Comparison of ENCODE assay signal across 11 mouse cellular contexts in genomic region chr1:134273493-134274395, GRCm38 (mm10). TPM values are rescaled to one million over a fixed set of nuclear protein-coding genes. Genes with fewer than 3 reads are reported as not detected.
A peak's percentile ranks its signal among the peaks of the same experiment; 100 is the strongest.
DNase-seq lines count a peak whose midpoint lies in the region; TF ChIP-seq lines count a peak whose summit lies in the region.
"Had no signal": no experiment of that assay in that cellular context is flagged by ENCODE, and none has a peak within 500 bp of the region (broad histone marks: within the 10 kb centered on the region; RNA-seq: fewer than 3 reads in every experiment).

No protein-coding gene starts in this region.

- DNase-seq in layer of hippocampus, adult 2 months (ENCODE audit: low spot score in 2 of 2): peak in 1 of 2 experiments; percentile 65
- no peak for DNase-seq in layer of hippocampus, adult 11-12 months (ENCODE audit: low spot score)
- DNase-seq in cerebellum, adult 9-11 months: peak; percentile 88
- DNase-seq in layer of hippocampus, postnatal 10 days (ENCODE audit: low spot score in 2 of 2): peak; percentile 40 to 44
- no peak for DNase-seq in ovary, postnatal 14 days (ENCODE audit: low spot score)
- no peak for DNase-seq in adrenal gland, adult 18-20 months (ENCODE audit: low spot score in 2 of 2)
- DNase-seq: kidney, postnatal 4 days had no signal

- peaks cover 12% of the 10 kb centered on the region for H3K4me1 ChIP-seq in olfactory bulb, adult 2 months (ENCODE audit: control insufficient read depth, insufficient read depth, low read length)

- peak overlapping the region; percentile 86 for H3K27ac ChIP-seq in layer of hippocampus, adult 2 months
- H3K27ac ChIP-seq in olfactory bulb, adult 2 months (ENCODE audit: insufficient read depth, low read depth, low read length): 0 out of 2 replicates have a peak overlapping the region, but pooled peaks have one; percentile 6
- H3K27ac ChIP-seq: lung, embryonic 15.5 days had no signal

- no peak overlapping the region for H3K4me3 ChIP-seq in layer of hippocampus, adult 2 months
- no peak overlapping the region for H3K4me3 ChIP-seq in olfactory bulb, adult 2 months (ENCODE audit: insufficient read depth, low read depth, low read length)
- H3K4me3 ChIP-seq: lung, embryonic 15.5 days had no signal

- no peak for TF ChIP-seq CTCF in layer of hippocampus, adult 2 months (conservative IDR thresholded peaks at IDR 0.05)
- TF ChIP-seq CTCF in olfactory bulb, adult 2 months (IDR thresholded peaks at IDR 0.05; ENCODE audit: insufficient read depth, low read depth, low read length): no peak

- TF ChIP-seq POLR2A in olfactory bulb, adult 2 months (IDR thresholded peaks at IDR 0.05; ENCODE audit: insufficient read depth, low read depth, low read length): no peak

- 24% methylated on average over 9 of the region's 9 CpGs for WGBS in olfactory bulb, adult 2 months

RNA-seq across cellular contexts. Expression of gene Myog, which starts 16.0 kb away (rescaled TPM):
- not detected for total RNA-seq in layer of hippocampus, adult 2 months (2021)
- total RNA-seq in layer of hippocampus, postnatal 10 days (2021): not detected
- polyA plus RNA-seq in olfactory bulb, adult 2 months (2012; ENCODE audit: insufficient read depth, insufficient read length, low replicate concordance, missing spikeins): not detected in 2 replicates
- total RNA-seq in adrenal gland, adult 18-20 months (2021): not detected
- total RNA-seq: heart, postnatal 25 days; neutrophil, adult 5-6 weeks had no signal

RNA-seq across cellular contexts. Expression of gene Adora1, which starts 38.5 kb away (rescaled TPM):
- total RNA-seq in layer of hippocampus, adult 2 months (2021): 100 to 1,000 TPM; 202 to 221 TPM
- 100 to 1,000 TPM; 162 to 169 TPM for total RNA-seq in layer of hippocampus, postnatal 10 days (2021)
- not detected in 2 replicates for polyA plus RNA-seq in olfactory bulb, adult 2 months (2012; ENCODE audit: insufficient read depth, insufficient read length, low replicate concordance, missing spikeins)
- 100 to 1,000 TPM; 111 to 130 TPM for total RNA-seq in adrenal gland, adult 18-20 months (2021)
- total RNA-seq: neutrophil, adult 5-6 weeks had no signal

RNA-seq across cellular contexts. Expression of gene Ppfia4, which starts 59.0 kb away (rescaled TPM):
- 10 to 100 TPM; 71.9 to 79.7 TPM for total RNA-seq in layer of hippocampus, adult 2 months (2021)
- total RNA-seq in layer of hippocampus, postnatal 10 days (2021): 10 to 100 TPM; 84.9 to 97.0 TPM
- not detected in 2 replicates for polyA plus RNA-seq in olfactory bulb, adult 2 months (2012; ENCODE audit: insufficient read depth, insufficient read length, low replicate concordance, missing spikeins)
- total RNA-seq in adrenal gland, adult 18-20 months (2021): 1 to 10 TPM; 1.4 TPM

Comparison
In these comparisons a context has a peak if more than half of its experiments do, and no peak if none do; other contexts are left out.
1. DNase-seq: peak in cerebellum, adult 9-11 months (single experiment) and layer of hippocampus, postnatal 10 days (2 of 2); none in layer of hippocampus, adult 11-12 months (single experiment), ovary, postnatal 14 days (single experiment) and adrenal gland, adult 18-20 months (0 of 2).
2. RNA of gene Ppfia4, which starts 59.0 kb away (total RNA-seq): 84.9 to 97.0 TPM in layer of hippocampus, postnatal 10 days and 71.9 to 79.7 TPM in layer of hippocampus, adult 2 months; 1.4 TPM in adrenal gland, adult 18-20 months; every median in the first group is over 10 times any median in the second.